Mouse (Mus musculus) spleen, postnatal 14 days (tissue): ENCODE measurements around the gene Gm21677.
"Not testable (repeated sequence)": the region's sequence is repeated elsewhere in the genome, so short reads cannot be mapped to it uniquely, and the experiment has no call there.

ENCODE experiments used
- DNase-seq, 2 experiments: peaks; one replicate each; pipeline ENCODE4 v3.0.0; 2021 to 2022; ENCODE audit warnings: low spot score in 2 of 2

Gene Gm21677

DNA sequence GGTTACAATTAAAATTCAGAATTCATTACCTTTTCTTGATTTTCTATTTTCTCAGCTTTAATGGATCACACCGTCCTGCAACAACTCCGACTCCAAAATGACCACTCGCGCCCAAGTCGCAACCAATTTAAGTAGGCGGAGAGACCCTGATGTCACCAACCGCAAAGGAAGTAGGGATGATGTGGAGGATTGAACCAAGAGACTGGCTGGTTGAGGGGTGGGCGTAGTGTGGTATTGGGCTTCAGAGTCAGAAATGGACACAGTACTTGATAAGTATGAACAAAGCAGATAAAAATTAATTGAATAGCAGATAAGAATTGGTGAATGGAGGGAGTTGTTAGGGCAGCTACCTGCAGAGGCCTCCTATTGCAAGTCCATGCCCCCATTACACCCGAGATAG is at the start of gene Gm21677:
Gene Gm21677, minus strand, starts transcription at position 101 of the 400 bp plus-strand sequence.
- not testable (repeated sequence) for DNase-seq

DNA sequence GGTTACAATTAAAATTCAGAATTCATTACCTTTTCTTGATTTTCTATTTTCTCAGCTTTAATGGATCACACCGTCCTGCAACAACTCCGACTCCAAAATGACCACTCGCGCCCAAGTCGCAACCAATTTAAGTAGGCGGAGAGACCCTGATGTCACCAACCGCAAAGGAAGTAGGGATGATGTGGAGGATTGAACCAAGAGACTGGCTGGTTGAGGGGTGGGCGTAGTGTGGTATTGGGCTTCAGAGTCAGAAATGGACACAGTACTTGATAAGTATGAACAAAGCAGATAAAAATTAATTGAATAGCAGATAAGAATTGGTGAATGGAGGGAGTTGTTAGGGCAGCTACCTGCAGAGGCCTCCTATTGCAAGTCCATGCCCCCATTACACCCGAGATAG is 39.0 kb upstream of the Gm21677 start, which contains the start of gene Gm21693:
Gene Gm21693, minus strand, starts transcription at position 101 of the 400 bp plus-strand sequence.
- DNase-seq = not testable (repeated sequence)

- DNase-seq = not testable (repeated sequence)
Measured at GRCm38 (mm10) chrY:3340661-3341060, 34.4 kb upstream of the Gm21677 start.
